Mouse (Mus musculus) thymus, adult 18-20 months (tissue): ENCODE measurements around the gene Zfp93.

ENCODE experiments used
- DNase-seq, 2 experiments: peaks; one replicate each; pipeline ENCODE4 v3.0.0; 2022; ENCODE audit warnings: mixed read lengths in 2 of 2

Gene Zfp93

GRCm38 (mm10) chr7:24291387-24292090, 21.3 kb downstream of the Zfp93 start:
- DNase-seq, result no peak

- no peak for DNase-seq
Measured at GRCm38 (mm10) chr7:24293061-24293851, 23.0 kb downstream of the Zfp93 start.

GRCm38 (mm10) chr7:24294763-24295162, 24.5 kb downstream of the Zfp93 start:
- DNase-seq, result no peak

GRCm38 (mm10) chr7:24295376-24295775, 25.2 kb downstream of the Zfp93 start:
- DNase-seq, result no peak

GRCm38 (mm10) chr7:24296386-24296785, 26.2 kb downstream of the Zfp93 start:
- no peak for DNase-seq

GRCm38 (mm10) chr7:24297361-24298095, 27.3 kb downstream of the Zfp93 start:
- no peak for DNase-seq

- peak; percentile 26 to 28 for DNase-seq
Measured at GRCm38 (mm10) chr7:24298635-24298972, 28.4 kb downstream of the Zfp93 start.

- peak; percentile 58 to 67 for DNase-seq
Measured at GRCm38 (mm10) chr7:24298973-24299708, 28.9 kb downstream of the Zfp93 start.

GRCm38 (mm10) chr7:24299823-24300481, 29.7 kb downstream of the Zfp93 start:
- no peak for DNase-seq

- no peak for DNase-seq
Measured at GRCm38 (mm10) chr7:24300771-24301282, 30.6 kb downstream of the Zfp93 start, which contains the start of gene Zfp61. TSS of gene Zfp61 (minus strand) at chr7:24301232.

- DNase-seq, result no peak
Measured at GRCm38 (mm10) chr7:24315726-24316566, 45.7 kb downstream of the Zfp93 start.

GRCm38 (mm10) chr7:24316567-24317092, 46.4 kb downstream of the Zfp93 start, which contains the start of gene Zfp94:
TSS of gene Zfp94 (minus strand) at chr7:24316666.
- DNase-seq, result peak; percentile 94

- DNase-seq, result no peak
Measured at GRCm38 (mm10) chr7:24318942-24319341, 48.7 kb downstream of the Zfp93 start.

GRCm38 (mm10) chr7:24322593-24322992, 52.4 kb downstream of the Zfp93 start:
- no peak for DNase-seq

GRCm38 (mm10) chr7:24325197-24325596, 55.0 kb downstream of the Zfp93 start:
- DNase-seq, result no peak

GRCm38 (mm10) chr7:24325675-24326128, 55.5 kb downstream of the Zfp93 start:
- DNase-seq, result no peak

- no peak for DNase-seq
Measured at GRCm38 (mm10) chr7:24326273-24327135, 56.3 kb downstream of the Zfp93 start.
